Mouse (Mus musculus) heart, postnatal 36 days (tissue): ENCODE measurements around the gene Ankdd1b. TPM values are rescaled to one million over a fixed set of nuclear protein-coding genes. Genes with fewer than 3 reads are reported as not detected.

Source experiments
- DNase-seq, 2 experiments: peaks; one replicate each; pipeline ENCODE4 v3.0.0; 2021 to 2022
- intact Hi-C: fragments of 180-260 bp; cut with DNase I; formaldehyde crosslinking; loops from one replicate; pipeline ENCODE4 v1.15.1; 2025
- total RNA-seq, 2 experiments: library from RNA; stranded (reverse); gene quantifications; 2 replicates each; pipeline ENCODE4 v1.2.3; 2021

Gene Ankdd1b
- total RNA-seq, 2 experiments from 2014 or later = 0.42 to 0.57 TPM

DNA sequence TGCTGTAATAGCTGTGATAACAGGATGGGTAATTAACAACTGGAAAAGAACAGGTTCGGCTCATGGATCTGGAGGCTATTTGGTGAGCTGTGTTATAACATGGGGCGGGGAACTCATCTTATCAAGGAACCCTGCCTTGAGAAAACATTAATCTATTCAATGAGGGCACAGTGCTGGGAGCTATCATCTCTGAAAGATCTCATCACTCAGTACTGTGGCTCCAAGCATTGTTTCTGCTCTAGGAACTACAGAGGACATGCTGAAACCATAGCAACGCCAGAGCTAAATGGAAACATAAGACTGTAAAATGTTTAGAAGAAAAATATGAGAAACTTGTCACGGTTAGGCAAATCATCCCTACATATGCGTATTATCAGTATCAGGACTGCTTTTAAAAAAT lies 13.0 kb downstream of the Ankdd1b start:
- no peak for DNase-seq
- intact Hi-C loops = no loop called here

DNA sequence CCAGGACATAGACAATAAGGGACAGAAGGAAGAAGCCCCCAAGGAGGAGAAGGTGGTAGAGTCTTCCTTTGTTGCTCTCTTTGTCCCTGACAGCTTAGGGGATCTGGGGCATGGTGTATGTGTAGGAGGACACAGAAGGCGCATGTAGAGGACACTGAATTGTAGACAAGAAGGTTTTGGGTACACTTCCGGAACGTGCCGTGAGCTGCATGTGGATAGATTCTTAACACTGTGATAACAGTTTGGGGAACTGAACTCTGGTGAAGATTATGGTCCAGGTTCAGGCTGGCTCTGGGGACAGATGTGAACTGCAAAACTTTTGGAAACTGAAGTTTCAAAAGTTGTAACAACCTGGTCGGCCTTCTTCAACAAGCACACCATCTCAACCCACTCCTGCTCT lies 13.4 kb downstream of the Ankdd1b start:
- intact Hi-C loops = no loop called here
- DNase-seq = no peak

GRCm38 (mm10) chr13:96454288-96454687 lies 16.7 kb downstream of the Ankdd1b start:
- intact Hi-C loops = no loop called here
- DNase-seq = peak in 1 of 2 experiments; percentile 17

- DNase-seq = no peak
- intact Hi-C loops = no loop called here
These were observed 18.4 kb downstream of the Ankdd1b start for GRCm38 (mm10) chr13:96452621-96453020.

DNA sequence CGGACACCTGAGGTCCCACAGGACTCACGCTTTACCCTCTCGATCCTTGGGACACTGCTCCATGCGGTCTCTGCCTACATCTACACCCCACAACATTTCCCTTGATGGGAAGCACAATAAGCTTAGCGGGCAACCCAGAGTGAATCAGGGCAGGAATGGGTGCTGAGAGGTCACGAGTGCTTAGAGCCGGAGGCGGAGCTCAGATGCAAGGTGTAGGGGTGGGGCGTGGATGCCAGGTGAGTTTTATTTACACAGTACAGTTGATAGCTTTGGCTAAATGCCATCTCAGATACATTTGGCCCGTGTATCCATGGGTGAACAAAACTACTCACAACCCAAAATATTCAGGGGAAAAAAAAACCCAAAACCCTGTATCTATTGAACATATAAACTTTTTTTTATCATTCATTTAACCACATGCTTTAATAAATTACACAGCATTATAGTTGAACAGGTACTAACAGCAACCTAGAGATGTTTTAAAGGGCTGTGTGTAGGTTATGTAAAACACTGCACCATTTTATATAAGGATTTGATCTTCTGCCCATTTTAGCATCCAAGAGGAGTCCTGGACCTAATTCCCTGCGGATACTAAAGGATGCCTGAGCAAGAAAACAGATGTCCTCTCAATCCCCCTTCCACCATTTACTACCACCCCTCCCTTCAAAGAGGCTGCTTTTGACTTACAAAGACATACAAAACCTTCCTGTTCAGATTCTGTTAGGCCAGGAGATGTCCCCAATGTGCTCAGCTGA lies 19.4 kb downstream of the Ankdd1b start:
- no peak for DNase-seq
- intact Hi-C loops = no loop called here

DNA sequence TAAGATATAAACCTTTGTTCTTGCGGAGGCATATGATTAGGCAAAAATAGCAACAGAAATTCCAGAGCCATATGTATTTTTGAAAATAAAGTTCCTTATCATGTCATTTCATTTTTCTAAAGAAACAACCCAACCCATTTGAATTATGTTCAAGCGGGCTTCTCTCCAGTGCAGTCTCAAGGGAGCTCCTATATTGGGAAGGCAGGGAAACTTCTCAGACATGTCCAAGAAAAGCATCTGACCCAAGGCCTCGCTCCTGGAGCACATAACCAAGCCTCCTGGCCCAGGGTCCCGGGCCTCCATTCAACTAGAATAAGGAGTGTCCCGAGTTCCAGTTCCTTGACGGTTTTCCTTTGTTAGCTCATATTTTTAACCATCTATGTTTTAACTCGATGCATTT lies 20.1 kb downstream of the Ankdd1b start:
- intact Hi-C loops = no loop called here
- no peak for DNase-seq

- intact Hi-C loops = no loop called here
- DNase-seq = no peak
These were observed 20.7 kb downstream of the Ankdd1b start for GRCm38 (mm10) chr13:96450205-96450856.

DNA sequence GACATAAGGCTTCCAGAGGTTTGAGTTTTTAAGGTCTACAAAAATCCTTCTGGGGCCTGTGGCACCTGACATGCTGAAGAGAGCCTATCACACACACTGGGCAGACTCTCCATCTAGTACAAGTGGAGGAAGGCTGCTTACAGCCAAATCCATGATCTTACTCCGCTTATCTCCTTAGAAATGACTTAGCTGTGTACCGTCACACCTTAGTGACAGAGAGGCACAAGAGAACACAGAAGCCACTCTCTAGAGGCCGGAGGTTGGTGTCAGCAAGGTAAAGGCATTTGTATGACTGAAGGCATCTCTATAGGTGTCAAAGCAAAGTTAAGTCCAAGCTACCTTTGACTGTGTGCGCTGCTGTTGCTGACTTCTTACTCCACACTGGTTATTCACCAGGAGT lies 30.6 kb downstream of the Ankdd1b start:
- intact Hi-C loops = no loop called here
- DNase-seq = no peak

DNA sequence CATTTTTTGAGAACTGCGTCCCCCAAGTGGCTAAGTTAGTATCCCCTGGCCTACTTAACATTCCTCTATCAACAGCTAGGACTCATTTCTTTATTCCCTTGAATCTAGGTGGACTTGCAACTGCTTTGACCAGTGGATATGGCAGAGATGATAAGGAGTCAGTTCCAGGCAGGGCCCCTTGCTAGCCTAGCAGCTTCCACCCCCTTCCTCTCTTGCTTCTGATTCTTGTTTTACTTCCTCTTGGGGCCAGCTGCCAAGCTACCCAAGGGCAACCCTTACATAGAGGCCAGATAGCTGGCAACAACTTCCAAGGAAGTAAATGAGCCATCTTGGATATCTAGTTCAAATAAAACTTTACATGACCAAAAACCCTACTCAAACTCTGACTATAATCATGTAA lies 34.1 kb downstream of the Ankdd1b start:
- DNase-seq = no peak
- intact Hi-C loops = loop anchor here (5.0 kb wide), 1 partner anchor 45 kb away; no protein-coding TSS in a partner anchor

DNA sequence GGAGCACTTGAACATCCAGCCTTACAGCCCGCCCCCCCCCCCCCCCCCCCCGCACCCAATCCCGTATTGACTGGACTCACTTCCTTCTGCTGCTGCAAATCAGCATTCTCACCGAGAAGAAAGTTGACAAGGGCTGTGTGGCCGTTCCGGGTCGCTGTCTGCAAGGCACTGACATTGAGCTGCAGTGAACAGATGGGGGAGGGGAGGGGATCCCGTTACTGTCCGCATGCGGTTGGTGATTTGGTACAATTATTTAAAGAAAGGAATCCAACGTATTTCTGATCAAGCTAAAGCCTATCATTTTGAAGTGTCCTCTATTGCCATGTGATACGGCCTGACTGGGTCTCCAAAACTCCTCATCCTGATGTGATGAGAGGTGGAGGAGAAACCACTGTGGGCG lies 35.2 kb downstream of the Ankdd1b start:
- DNase-seq = peak in 1 of 2 experiments; percentile 30
- intact Hi-C loops = loop anchor here (2.0 to 5.0 kb wide), 2 partner anchors 47 to 107 kb away; partner anchors contain the start of genes Col4a3bp and Polk

- DNase-seq = peak in 1 of 2 experiments; percentile 22
- intact Hi-C loops = loop anchor here (2.0 to 5.0 kb wide), 2 partner anchors 47 to 108 kb away; partner anchors contain the start of genes Col4a3bp and Polk
These were observed 36.1 kb downstream of the Ankdd1b start for GRCm38 (mm10) chr13:96434899-96435331.

GRCm38 (mm10) chr13:96433648-96434190 lies 37.3 kb downstream of the Ankdd1b start:
- DNase-seq = no peak
- intact Hi-C loops = loop anchor here (2.0 kb wide), 1 partner anchor 109 kb away; the partner anchor contains the start of genes Col4a3bp and Polk

GRCm38 (mm10) chr13:96433041-96433440 lies 38.0 kb downstream of the Ankdd1b start:
- DNase-seq = no peak
- intact Hi-C loops = no loop called here

- intact Hi-C loops = no loop called here
These were observed 38.6 kb downstream of the Ankdd1b start for GRCm38 (mm10) chr13:96432376-96432811.

DNA sequence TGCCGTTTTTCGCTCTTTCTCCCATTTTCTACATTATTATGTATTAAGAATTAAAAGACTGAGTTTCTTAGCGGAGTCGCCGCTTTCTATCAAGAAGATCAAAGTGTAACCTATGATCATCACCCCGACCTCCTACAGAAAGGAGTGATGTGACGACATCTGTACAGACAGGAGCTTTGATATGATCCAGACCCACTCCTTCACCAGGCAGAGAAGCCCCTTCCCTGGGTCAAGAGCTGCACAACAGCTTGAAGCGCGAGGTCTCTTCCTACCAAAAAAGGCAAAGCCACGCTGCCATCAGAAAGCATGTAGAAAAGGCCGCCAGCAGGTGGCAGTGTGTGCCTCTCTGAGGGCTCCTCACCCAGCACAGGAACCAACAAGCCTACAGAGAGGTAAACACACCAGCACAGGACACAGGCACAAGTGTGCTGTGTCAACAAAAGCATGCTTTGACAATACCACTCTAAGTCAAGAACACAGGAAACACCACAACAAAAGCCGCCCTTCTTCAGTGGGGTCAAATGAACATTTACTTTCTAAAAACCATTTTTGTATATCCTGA lies 39.3 kb downstream of the Ankdd1b start:
- intact Hi-C loops = loop anchor here (1.0 kb wide), 1 partner anchor 162 kb away; no protein-coding TSS in a partner anchor
- DNase-seq = peak; percentile 88 to 93

More at GRCm38 (mm10) chr13:96432376-96432811, 38.6 kb downstream of the Ankdd1b start:
- DNase-seq = no peak

GRCm38 (mm10) chr13:96428531-96428930 lies 42.5 kb downstream of the Ankdd1b start:
- intact Hi-C loops = no loop called here
- DNase-seq = no peak

GRCm38 (mm10) chr13:96426044-96426443 lies 45.0 kb downstream of the Ankdd1b start:
- DNase-seq = no peak
- intact Hi-C loops = no loop called here

GRCm38 (mm10) chr13:96424496-96425274 lies 46.3 kb downstream of the Ankdd1b start:
- DNase-seq = no peak
- intact Hi-C loops = no loop called here

GRCm38 (mm10) chr13:96421230-96421629 lies 49.8 kb downstream of the Ankdd1b start:
- intact Hi-C loops = no loop called here
- no peak for DNase-seq

GRCm38 (mm10) chr13:96418487-96418886 lies 52.5 kb downstream of the Ankdd1b start:
- intact Hi-C loops = no loop called here
- DNase-seq = no peak
